Mouse (Mus musculus) embryonic facial prominence, embryonic 11.5 days (tissue): Measurements from ENCODE around the gene Etl4. TPM values are rescaled to one million over a fixed set of nuclear protein-coding genes. Genes with fewer than 3 reads are reported as not detected.
A peak's percentile ranks its signal among the peaks of the same experiment; 100 is the strongest.
"Not testable (repeated sequence)": the region's sequence is repeated elsewhere in the genome, so short reads cannot be mapped to it uniquely, and the experiment has no call there.

Experiments used
- ATAC-seq: fragments of 200-750 bp; cut with Nextera tagmentation; replicated peaks from 2 replicates; pipeline ENCODE4 v1.8.0; 2017; ENCODE audit warnings: low read depth; ENCODE audit not compliant: insufficient number of reproducible peaks, low FRiP score, low TSS enrichment
- DNase-seq: peaks from one replicate; pipeline ENCODE4 v3.0.0-alpha.2; 2015; ENCODE audit warnings: low spot score
- H3K27ac ChIP-seq: fragments of 300-500 bp; sonication (generic); replicated peaks from 2 replicates; pipeline ENCODE4 v1.5.1; 2014; ENCODE audit warnings: mild to moderate bottlenecking, low read depth, low read length, control low read depth
- H3K27me3 ChIP-seq: fragments of 300-500 bp; sonication (generic); 2 replicates; pipeline ENCODE4 v1.6.1; 2014; ENCODE audit warnings: mild to moderate bottlenecking, low read length, moderate library complexity, mixed read lengths; ENCODE audit not compliant: control insufficient read depth, insufficient read depth
- H3K36me3 ChIP-seq: fragments of 300-500 bp; sonication (generic); replicated peaks from 2 replicates; pipeline ENCODE4 v1.6.1; 2014; ENCODE audit warnings: low read depth, mild to moderate bottlenecking, low read length, moderate library complexity, mixed read lengths; ENCODE audit not compliant: control insufficient read depth, insufficient read depth
- H3K4me1 ChIP-seq: fragments of 300-500 bp; sonication (generic); 2 replicates; pipeline ENCODE4 v1.6.1; 2014; ENCODE audit warnings: low read length, mixed read lengths; ENCODE audit not compliant: control insufficient read depth, insufficient read depth
- H3K4me2 ChIP-seq: fragments of 300-500 bp; sonication (generic); 2 replicates; pipeline ENCODE4 v1.6.1; 2014; ENCODE audit warnings: low read depth, mild to moderate bottlenecking, control low read depth, low read length, moderate library complexity
- H3K4me3 ChIP-seq: fragments of 300-500 bp; sonication (generic); 2 replicates; pipeline ENCODE4 v1.5.1; 2014; ENCODE audit warnings: low read depth, low read length, control low read depth
- H3K9ac ChIP-seq: fragments of 300-500 bp; sonication (generic); replicated peaks from 2 replicates; pipeline ENCODE4 v1.6.1; 2014; ENCODE audit warnings: mild to moderate bottlenecking, control low read depth, low read length
- H3K9me3 ChIP-seq: fragments of 300-500 bp; sonication (generic); replicated peaks from 2 replicates; pipeline ENCODE4 v1.6.1; 2016; ENCODE audit warnings: mild to moderate bottlenecking, low read length, inconsistent platforms, mixed read lengths; ENCODE audit not compliant: control insufficient read depth
- WGBS: fragments of 180-500 bp; shearing (Covaris S2); extraction: QIAGEN DNeasy Blood & Tissue Kit; methylation state at CpG from one replicate; pipeline ENCODE4 v1.1.7; 2014; 5-methylcytosine and 5-hydroxymethylcytosine counted together
- polyA plus RNA-seq: library from polyadenylated mRNA; unstranded; fragments of >200 nt; fragmentation: Nextera tagmentation; extraction: Ambion mirVana; gene quantifications from 2 replicates; pipeline ENCODE4 v1.2.1, GENCODE M21; 2014

Gene Etl4
- polyA plus RNA-seq, 1 experiment from 2014 or later: 23.5 TPM

- 83% methylated on average over 12 of the region's 12 CpGs for WGBS
These were observed 758.9 kb downstream of the Etl4 start for GRCm38 (mm10) chr2:20668276-20669030.

GRCm38 (mm10) chr2:20669367-20669766 lies 759.8 kb downstream of the Etl4 start:
- H3K9ac ChIP-seq: no peak overlapping the region
- no peaks in the 10 kb centered on the region for H3K27me3 ChIP-seq
- H3K27ac ChIP-seq: no peak overlapping the region
- no peaks in the 10 kb centered on the region for H3K36me3 ChIP-seq
- WGBS: 73% methylated on average over 4 of the region's 4 CpGs
- H3K4me1 ChIP-seq: no peaks in the 10 kb centered on the region
- H3K4me3 ChIP-seq: no peak overlapping the region
- no peak for DNase-seq
- ATAC-seq: no peak
- no peak overlapping the region for H3K4me2 ChIP-seq
- no peaks in the 10 kb centered on the region for H3K9me3 ChIP-seq

More at GRCm38 (mm10) chr2:20668276-20669030, 758.9 kb downstream of the Etl4 start:
- H3K4me3 ChIP-seq, H3K9me3 ChIP-seq, H3K4me2 ChIP-seq, H3K36me3 ChIP-seq, H3K27me3 ChIP-seq, ATAC-seq, H3K9ac ChIP-seq, DNase-seq, H3K27ac ChIP-seq, H3K4me1 ChIP-seq: not testable (repeated sequence)

GRCm38 (mm10) chr2:20671546-20672255 lies 762.1 kb downstream of the Etl4 start:
- Histone ChIP-seq H3K4me1 (no peaks in the 10 kb centered on the region), H3K27me3 (no peaks in the 10 kb centered on the region), H3K9ac (no peak overlapping the region), H3K9me3 (no peaks in the 10 kb centered on the region), H3K4me3 (no peak overlapping the region), H3K27ac (no peak overlapping the region), H3K36me3 (no peaks in the 10 kb centered on the region), H3K4me2 (no peak overlapping the region)
- no peak for DNase-seq
- no peak for ATAC-seq
- WGBS: 65% methylated on average over 13 of the region's 13 CpGs

- Histone ChIP-seq H3K4me2 (no peak overlapping the region), H3K4me3 (no peak overlapping the region), H3K27me3 (no peaks in the 10 kb centered on the region), H3K36me3 (no peaks in the 10 kb centered on the region), H3K9me3 (no peaks in the 10 kb centered on the region), H3K27ac (no peak overlapping the region), H3K9ac (no peak overlapping the region), H3K4me1 (no peaks in the 10 kb centered on the region)
- DNase-seq (no peak), ATAC-seq (no peak)
- WGBS: 89% methylated on average over 7 of the region's 7 CpGs
These were observed 762.7 kb downstream of the Etl4 start for GRCm38 (mm10) chr2:20672281-20672680.

GRCm38 (mm10) chr2:20672803-20673603 lies 763.4 kb downstream of the Etl4 start:
- H3K27ac ChIP-seq: no peak overlapping the region
- no peaks in the 10 kb centered on the region for H3K36me3 ChIP-seq
- no peak overlapping the region for H3K9ac ChIP-seq
- H3K9me3 ChIP-seq: no peaks in the 10 kb centered on the region
- no peaks in the 10 kb centered on the region for H3K4me1 ChIP-seq
- H3K4me3 ChIP-seq: no peak overlapping the region
- H3K4me2 ChIP-seq: no peak overlapping the region
- 70% methylated on average over 9 of the region's 9 CpGs for WGBS
- 0 out of 2 replicates have a peak, but pooled peaks have one; percentile 14 for ATAC-seq
- peak; percentile 75 for DNase-seq
- no peaks in the 10 kb centered on the region for H3K27me3 ChIP-seq

GRCm38 (mm10) chr2:20676379-20676778 lies 766.8 kb downstream of the Etl4 start:
- H3K4me2 ChIP-seq: no peak overlapping the region
- no peak overlapping the region for H3K4me3 ChIP-seq
- H3K9me3 ChIP-seq: no peaks in the 10 kb centered on the region
- H3K27ac ChIP-seq: no peak overlapping the region
- DNase-seq (peak; percentile 5), ATAC-seq (no peak)
- 83% methylated on average over 3 of the region's 3 CpGs for WGBS
- H3K9ac ChIP-seq: no peak overlapping the region
- no peaks in the 10 kb centered on the region for H3K4me1 ChIP-seq
- H3K27me3 ChIP-seq: no peaks in the 10 kb centered on the region
- no peaks in the 10 kb centered on the region for H3K36me3 ChIP-seq

- Histone ChIP-seq H3K9me3 (no peaks in the 10 kb centered on the region), H3K36me3 (no peaks in the 10 kb centered on the region), H3K4me3 (no peak overlapping the region), H3K27me3 (no peaks in the 10 kb centered on the region), H3K4me1 (no peaks in the 10 kb centered on the region), H3K9ac (no peak overlapping the region), H3K4me2 (no peak overlapping the region), H3K27ac (no peak overlapping the region)
- WGBS: 55% methylated on average over 7 of the region's 7 CpGs
- ATAC-seq: no peak
- DNase-seq: no peak
These were observed 769.2 kb downstream of the Etl4 start for GRCm38 (mm10) chr2:20678793-20679192.
